Mouse (Mus musculus) central nervous system, embryonic 14 days (tissue): Measurements from ENCODE around the gene Fam120c. TPM values are rescaled to one million over a fixed set of nuclear protein-coding genes. Genes with fewer than 3 reads are reported as not detected.

Experiments
- polyA plus RNA-seq: library from polyadenylated mRNA; depleted of rRNA; stranded (reverse); fragments of >200 nt; gene quantifications from 2 replicates; pipeline ENCODE4 v1.2.3, GENCODE M21; 2012; rRNA removed

Fam120c gene
- polyA plus RNA-seq, result 6.4 and 6.6 TPM in 2 replicates

DNA sequence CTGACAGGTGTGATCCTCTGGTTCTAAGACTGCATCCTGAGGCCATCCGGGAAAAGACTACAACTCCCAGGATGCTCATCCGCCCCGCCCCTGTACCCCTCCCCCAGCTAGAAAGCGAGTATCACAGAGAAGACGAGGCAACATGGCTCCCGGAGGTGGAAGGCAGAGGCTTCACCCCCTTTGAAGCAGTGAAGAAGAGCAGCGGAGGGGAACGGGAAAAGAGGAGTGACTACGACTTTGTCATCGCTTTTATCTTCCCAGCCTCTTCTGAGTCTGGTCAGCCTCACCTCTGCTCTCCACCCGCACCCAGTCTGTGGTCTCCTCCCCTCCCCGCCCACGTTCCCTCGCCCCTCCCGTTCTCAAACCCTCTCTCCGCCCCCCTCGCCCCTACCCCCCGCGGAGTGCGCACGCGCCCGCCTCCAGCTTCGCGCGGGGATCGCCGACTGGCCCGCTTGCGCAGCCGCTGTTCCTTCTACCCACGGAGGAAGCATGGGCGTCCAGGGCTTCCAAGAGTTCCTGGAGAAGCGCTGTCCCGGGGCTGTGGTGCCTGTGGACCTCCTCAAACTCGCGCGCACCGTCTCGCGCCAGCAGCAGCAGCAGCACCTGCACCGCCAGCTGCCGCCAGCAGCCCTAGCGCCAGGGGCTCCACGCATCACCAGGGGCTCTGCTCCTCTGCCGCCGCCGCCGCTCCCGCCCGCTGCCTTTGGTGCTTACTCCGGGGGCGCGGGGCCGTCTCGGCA, at the start of gene Fam120c:
Gene Fam120c, plus strand, starts transcription at position 415 of the 740 bp plus-strand sequence.

DNA sequence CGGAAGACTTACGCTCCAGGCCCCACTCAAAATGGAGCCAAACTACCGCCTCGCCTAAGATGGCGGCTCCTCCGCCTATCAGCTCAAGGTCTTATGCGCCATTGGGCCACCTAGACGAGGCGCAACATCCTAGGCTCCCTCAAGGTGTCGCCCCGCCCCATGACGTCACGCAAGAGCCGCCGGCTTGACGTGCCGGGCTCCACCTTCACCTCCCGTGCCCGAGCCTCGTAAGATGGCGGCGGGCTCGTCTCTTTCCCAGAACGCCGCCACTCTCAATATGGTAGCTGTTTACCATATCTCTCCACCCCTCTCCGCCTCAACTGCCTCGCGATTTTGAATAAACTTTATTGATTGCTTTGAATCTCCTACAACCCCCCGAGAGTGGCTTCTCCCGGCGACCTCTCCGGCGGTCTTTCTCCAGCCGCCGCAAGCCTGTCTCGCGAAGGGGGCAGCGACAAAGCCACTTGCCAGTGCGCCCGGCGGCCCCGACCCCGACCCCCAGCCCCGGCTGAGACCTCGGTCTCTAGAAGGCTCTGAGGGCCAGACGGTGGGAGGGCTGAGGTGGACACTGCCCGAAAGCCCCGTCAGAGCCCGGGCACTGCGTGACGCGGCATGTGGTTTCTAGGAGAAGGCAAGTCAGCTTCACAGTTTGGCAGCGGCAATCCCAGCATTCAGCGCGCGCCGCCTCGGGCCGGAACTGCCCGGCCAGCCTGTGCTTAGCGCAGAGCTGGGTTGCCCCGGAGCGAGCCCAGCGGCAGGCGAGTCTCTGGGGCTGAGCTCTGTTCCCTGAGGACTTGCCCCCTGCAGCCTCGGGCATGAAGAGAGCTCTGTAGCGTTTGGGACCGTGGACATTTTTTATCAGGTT, 176.7 kb downstream of the Fam120c start, which contains the start of gene Phf8:
Gene Phf8, plus strand, starts transcription at position 215 of the 865 bp plus-strand sequence.

Other genes starting within 250 kb of the Fam120c start
- gene Tsr2, start 247.6 kb upstream of the Fam120c start, polyA plus RNA-seq, result 34.1 and 35.0 TPM in 2 replicates
- 15.2 and 16.4 TPM in 2 replicates for gene Wnk3, start 146.1 kb upstream of the Fam120c start, polyA plus RNA-seq
- gene Phf8, start 176.5 kb downstream of the Fam120c start, polyA plus RNA-seq, result 22.4 and 22.8 TPM in 2 replicates